Mouse (Mus musculus) small intestine, adult 2 months (tissue): ENCODE results near the gene Cntfr.

Source experiments
- CTCF ChIP-seq: fragments of 200-500 bp; IDR thresholded peaks from 2 replicates; pipeline ENCODE4 v1.5.1; 2012; ENCODE audit warnings: low read depth, mild to moderate bottlenecking, control low read depth, inconsistent platforms, low read length, moderate library complexity, mixed read lengths; ENCODE audit not compliant: insufficient replicate concordance, insufficient read length; ENCODE audit errors: extremely low read depth
- POLR2A ChIP-seq: fragments of 200-500 bp; IDR thresholded peaks from 2 replicates; pipeline ENCODE4 v1.6.1; 2012; ENCODE audit warnings: low read depth, mild to moderate bottlenecking, control low read depth, inconsistent platforms, low read length, moderate library complexity

- TF ChIP-seq CTCF (no peak), POLR2A (no peak)
Measured at GRCm38 (mm10) chr4:41705922-41706754, 9.2 kb upstream of the Cntfr start.
